Mouse (Mus musculus) olfactory bulb, adult 2 months (tissue): Measurements from ENCODE around the gene Tuba1c. TPM values are rescaled to one million over a fixed set of nuclear protein-coding genes. Genes with fewer than 3 reads are reported as not detected.
A peak's percentile ranks its signal among the peaks of the same experiment; 100 is the strongest.

ENCODE experiments used
- H3K27ac ChIP-seq: fragments of 200-500 bp; 2 replicates; pipeline ENCODE4 v1.5.1; 2012; ENCODE audit warnings: low read depth, low read length; ENCODE audit not compliant: insufficient read depth
- H3K4me1 ChIP-seq: fragments of 200-500 bp; 2 replicates; pipeline ENCODE4 v1.6.1; 2012; ENCODE audit warnings: low read length; ENCODE audit not compliant: control insufficient read depth, insufficient read depth
- H3K4me3 ChIP-seq: fragments of 200-500 bp; 2 replicates; pipeline ENCODE4 v1.5.1; 2012; ENCODE audit warnings: mild to moderate bottlenecking, low read depth, low read length, moderate library complexity; ENCODE audit not compliant: insufficient read depth
- CTCF ChIP-seq: fragments of 200-500 bp; IDR thresholded peaks from 2 replicates; pipeline ENCODE4 v1.5.1; 2012; ENCODE audit warnings: low read depth, mild to moderate bottlenecking, low read length, moderate library complexity; ENCODE audit not compliant: insufficient read depth
- POLR2A ChIP-seq: fragments of 200-500 bp; IDR thresholded peaks from 2 replicates; pipeline ENCODE4 v1.6.1; 2012; ENCODE audit warnings: mild to moderate bottlenecking, low read depth, low read length, moderate library complexity; ENCODE audit not compliant: insufficient read depth
- WGBS: fragments of 180-500 bp; shearing (Covaris S2); methylation state at CpG from one replicate; pipeline ENCODE4 v1.1.7; 2018; 5-methylcytosine and 5-hydroxymethylcytosine counted together
- polyA plus RNA-seq: library from polyadenylated mRNA; stranded (reverse); fragments of >200 nt; gene quantifications from 2 replicates; pipeline ENCODE4 v1.2.4, GENCODE M21; 2012; ENCODE audit warnings: low replicate concordance; ENCODE audit not compliant: missing spikeins, insufficient read depth, insufficient read length

Gene Tuba1c
- polyA plus RNA-seq, 1 experiment, result not detected

DNA sequence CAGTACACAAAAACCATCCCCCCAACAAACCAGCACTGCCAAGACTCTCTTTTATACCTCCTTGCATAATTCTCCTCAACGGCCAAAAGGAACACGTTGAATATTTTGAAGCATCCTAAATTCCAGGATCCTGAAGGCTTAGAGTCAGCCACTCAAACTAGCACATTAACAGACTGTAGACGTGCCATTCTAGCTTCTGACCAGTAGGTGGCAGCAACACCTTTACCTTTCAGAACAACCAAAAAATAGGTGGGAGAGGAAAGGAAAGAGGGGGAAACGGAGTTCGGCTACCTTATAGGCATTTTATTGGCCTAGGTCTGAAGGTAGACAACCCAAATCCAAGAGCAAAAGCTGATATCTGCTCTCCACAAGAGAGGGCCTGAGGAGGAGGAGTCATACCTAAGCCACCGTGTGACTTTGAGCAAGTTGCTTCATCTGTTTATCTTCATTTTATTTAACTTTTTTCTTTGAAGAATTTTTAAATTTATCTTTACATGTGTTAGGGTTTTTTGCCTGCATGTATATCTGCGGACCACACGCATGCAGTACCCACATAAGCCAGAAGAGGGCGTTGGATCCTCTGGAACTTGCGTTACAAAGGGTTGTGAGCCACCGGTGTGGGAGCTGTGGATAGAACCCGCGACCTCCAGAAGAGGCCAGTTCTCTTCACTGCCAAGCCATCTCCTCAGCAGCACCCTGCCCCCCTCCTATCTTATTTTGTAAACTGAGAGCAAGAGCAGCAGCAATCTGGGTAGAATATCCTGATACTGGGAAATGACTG lies 20.0 kb downstream of the Tuba1c start:
- 37% methylated on average over 13 of the region's 13 CpGs for WGBS
- TF ChIP-seq POLR2A, result no peak
- peak; percentile 67; the same call in 1 of the 2 replicates for TF ChIP-seq CTCF

DNA sequence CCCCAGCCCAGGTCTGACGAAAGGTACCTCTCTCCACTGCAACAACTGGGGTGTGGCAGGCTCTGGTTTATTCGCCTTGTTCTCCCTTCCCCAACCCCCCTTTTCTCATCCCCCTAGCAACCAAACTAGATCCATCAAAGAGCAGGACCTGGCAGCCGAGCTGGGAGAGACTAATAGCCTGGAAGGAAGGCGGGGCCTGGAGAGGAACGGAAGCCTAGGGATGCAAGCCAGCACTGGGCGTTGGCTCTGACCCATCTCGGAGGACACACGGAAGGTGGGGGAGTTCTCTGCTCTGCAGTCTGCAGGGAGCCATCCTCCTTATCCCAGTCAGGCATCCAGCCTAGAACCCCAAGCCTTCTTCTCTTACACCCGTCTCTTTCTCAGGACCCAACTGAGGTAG lies 23.7 kb downstream of the Tuba1c start:
- WGBS, result 44% methylated on average over 9 of the region's 9 CpGs
- H3K27ac ChIP-seq, result no peak overlapping the region
- TF ChIP-seq CTCF, result no peak
- TF ChIP-seq POLR2A, result no peak
- H3K4me1 ChIP-seq, result peaks cover 22% of the 10 kb centered on the region
- no peak overlapping the region for H3K4me3 ChIP-seq

More for the DNA sequence above, 20.0 kb downstream of the Tuba1c start:
- Histone ChIP-seq H3K4me3 (no peak overlapping the region), H3K4me1 (peaks cover 7% of the 10 kb centered on the region; the same call in 1 of the 2 replicates), H3K27ac (no peak overlapping the region)

DNA sequence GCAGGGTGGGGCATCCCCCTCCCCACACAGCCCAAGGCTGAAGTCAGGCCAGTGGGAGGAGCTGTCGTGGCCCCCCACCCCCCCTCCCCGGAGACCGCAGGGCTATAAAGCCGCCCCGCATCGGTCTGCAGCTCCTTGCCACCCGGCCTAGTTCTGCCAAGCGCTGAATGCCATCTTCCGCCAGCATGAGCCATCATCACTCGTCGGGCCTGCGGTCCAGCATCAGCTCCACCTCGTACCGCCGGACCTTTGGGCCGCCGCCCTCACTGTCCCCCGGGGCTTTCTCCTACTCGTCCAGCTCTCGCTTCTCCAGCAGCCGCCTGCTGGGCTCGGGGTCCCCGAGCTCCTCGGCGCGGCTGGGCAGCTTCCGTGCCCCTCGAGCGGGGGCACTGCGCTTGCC lies 25.3 kb downstream of the Tuba1c start, which contains the start of gene Prph:
Prph (plus strand) TSS at position 135 of the 400 bp plus-strand sequence.
- 3% methylated on average over 30 of the region's 30 CpGs for WGBS
- TF ChIP-seq POLR2A (no peak), CTCF (no peak)
- peak within 1 kb of the TSS; percentile 8 for H3K4me3 ChIP-seq
- peaks cover 22% of the 10 kb centered on the region for H3K4me1 ChIP-seq
- H3K27ac ChIP-seq, result no peak within 1 kb of the TSS

DNA sequence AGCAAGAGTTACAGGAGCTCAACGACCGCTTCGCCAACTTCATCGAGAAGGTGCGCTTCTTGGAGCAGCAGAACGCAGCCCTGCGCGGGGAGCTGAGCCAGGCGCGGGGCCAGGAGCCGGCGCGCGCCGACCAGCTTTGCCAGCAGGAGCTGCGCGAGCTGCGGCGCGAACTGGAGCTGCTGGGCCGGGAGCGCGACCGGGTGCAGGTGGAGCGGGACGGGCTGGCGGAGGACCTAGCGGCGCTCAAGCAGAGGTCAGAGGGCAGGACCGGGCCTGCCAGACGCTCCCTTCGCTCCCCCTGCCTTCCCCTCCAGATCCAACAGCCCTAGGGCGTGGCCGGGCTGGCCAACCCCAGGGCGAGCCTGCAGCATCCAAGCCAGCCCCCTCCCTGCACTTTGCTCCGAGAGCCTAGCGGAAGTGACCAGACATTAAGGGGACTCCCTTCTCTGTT lies 25.8 kb downstream of the Tuba1c start:
- WGBS, result under 1% methylated on average over 37 of the region's 37 CpGs
- H3K4me3 ChIP-seq, result peak overlapping the region; percentile 8
- TF ChIP-seq CTCF (no peak), POLR2A (no peak)
- H3K27ac ChIP-seq, result no peak overlapping the region
- peaks cover 22% of the 10 kb centered on the region for H3K4me1 ChIP-seq

DNA sequence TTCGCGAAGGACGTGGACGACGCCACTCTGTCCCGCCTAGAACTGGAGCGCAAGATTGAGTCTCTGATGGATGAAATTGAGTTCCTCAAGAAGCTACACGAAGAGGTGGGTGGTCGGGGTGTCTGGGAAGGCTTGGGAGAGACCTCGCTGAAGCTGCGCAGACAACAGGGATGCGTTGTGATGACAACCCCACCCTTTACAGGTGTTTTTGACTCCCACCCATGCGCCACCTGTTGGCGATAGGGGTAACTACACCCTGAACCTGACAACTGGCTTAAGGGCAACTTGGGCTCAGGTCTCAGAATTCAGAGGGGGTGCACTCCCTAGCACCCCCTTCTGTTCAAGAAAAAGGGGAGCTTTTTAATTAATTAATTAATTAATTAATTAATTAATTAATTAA lies 26.6 kb downstream of the Tuba1c start:
- WGBS, result 7% methylated on average over 14 of the region's 14 CpGs
- peaks cover 21% of the 10 kb centered on the region for H3K4me1 ChIP-seq
- no peak for TF ChIP-seq POLR2A
- TF ChIP-seq CTCF, result peak; percentile 84; the same call in 1 of the 2 replicates
- H3K4me3 ChIP-seq, result no peak overlapping the region
- no peak overlapping the region for H3K27ac ChIP-seq

DNA sequence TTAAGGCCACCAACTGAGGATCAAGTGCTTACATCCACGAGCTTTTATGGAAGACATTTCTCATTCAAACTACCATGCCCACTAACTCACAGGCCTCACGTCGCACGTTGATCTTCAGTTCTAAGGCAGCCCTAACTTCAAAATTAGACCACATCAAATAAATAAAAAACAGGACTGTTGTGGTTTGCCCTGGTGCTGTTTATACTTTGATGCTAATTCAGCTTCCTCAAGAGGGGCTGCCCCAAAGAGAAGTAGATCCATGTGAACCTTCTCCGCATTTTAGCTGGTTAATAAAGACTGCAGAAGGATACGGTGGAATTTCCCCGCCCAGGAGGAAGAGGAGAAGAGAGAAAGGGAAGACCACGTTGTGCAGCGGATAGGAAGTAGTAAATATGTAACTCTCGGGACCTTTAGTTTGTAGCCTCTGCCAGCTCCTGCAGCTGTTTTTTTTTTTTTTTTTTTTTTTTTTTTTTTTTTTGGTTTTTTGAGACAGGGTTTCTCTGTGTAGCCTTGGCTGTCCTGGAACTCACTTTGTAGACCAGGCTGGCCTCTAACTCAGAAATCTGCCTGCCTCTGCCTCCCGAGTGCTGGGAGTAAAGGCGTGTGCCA lies 36.0 kb downstream of the Tuba1c start:
- TF ChIP-seq POLR2A, result no peak
- TF ChIP-seq CTCF, result no peak
- Histone ChIP-seq H3K4me3 (no peak overlapping the region), H3K4me1 (no peaks in the 10 kb centered on the region), H3K27ac (no peak overlapping the region)
- WGBS, result 81% methylated on average over 12 of the region's 12 CpGs

DNA sequence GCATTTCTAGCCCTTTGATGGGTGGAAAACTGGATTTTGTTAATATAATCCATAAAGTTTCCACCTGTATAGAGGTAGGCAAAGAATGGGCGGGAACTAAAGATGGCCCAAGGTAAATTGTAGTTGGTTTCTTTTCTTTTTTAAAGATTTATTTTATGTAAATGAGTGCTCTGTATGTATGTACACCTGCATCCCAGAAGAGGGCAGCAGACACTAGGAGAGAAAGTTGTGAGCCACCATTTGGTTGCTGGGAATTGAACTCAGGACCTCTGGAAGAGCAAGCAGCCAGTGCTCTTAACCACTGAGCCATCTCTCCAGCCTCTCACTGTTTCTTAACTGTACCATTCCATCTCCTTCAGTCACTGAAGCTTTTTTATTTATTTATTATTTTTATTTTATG lies 42.3 kb downstream of the Tuba1c start:
- 88% methylated on average over 1 of the region's 1 CpGs for WGBS
- H3K27ac ChIP-seq, result no peak overlapping the region
- peaks cover 4% of the 10 kb centered on the region; the same call in 1 of the 2 replicates for H3K4me1 ChIP-seq
- H3K4me3 ChIP-seq, result no peak overlapping the region
- TF ChIP-seq POLR2A, result no peak
- TF ChIP-seq CTCF, result no peak

DNA sequence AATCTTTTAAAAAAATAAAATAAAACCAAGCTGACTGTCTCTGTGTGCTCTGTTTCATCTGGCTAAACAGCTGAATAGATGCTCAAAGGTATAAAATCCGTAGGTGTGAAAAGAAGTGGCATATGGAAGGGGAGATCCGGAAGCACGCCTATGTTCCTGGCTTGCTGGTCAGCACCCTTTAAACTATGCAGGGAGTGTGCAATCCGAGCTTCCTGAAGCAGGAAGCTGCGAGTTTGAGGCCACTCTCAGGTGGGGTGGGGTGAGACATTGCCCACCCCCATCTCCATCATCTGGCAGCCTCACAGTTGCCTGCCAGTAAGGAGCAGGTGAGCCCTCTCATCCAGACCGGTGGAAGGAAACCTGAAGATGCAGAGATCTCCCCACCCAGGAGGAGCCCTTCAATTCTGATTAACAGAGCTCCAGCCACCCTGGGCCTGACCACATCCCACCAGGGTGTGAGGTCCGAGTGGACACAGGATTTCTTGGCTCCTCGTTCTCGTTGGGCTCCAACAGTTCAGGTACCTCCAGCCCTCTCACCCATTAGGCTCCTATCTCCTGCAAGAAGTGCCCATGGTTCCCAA lies 44.4 kb downstream of the Tuba1c start, which contains the start of gene Troap:
Troap (plus strand) TSS at position 557 of the 581 bp plus-strand sequence.
- H3K27ac ChIP-seq, result peak within 1 kb of the TSS; percentile 95
- no peak for TF ChIP-seq CTCF
- no peak for TF ChIP-seq POLR2A
- WGBS, result 22% methylated on average over 9 of the region's 9 CpGs
- H3K4me3 ChIP-seq, result peak within 1 kb of the TSS; percentile 71
- peaks cover 4% of the 10 kb centered on the region; the same call in 1 of the 2 replicates for H3K4me1 ChIP-seq
